Mouse (Mus musculus): ENCODE measurements around the gene Clasp2.

DNA sequence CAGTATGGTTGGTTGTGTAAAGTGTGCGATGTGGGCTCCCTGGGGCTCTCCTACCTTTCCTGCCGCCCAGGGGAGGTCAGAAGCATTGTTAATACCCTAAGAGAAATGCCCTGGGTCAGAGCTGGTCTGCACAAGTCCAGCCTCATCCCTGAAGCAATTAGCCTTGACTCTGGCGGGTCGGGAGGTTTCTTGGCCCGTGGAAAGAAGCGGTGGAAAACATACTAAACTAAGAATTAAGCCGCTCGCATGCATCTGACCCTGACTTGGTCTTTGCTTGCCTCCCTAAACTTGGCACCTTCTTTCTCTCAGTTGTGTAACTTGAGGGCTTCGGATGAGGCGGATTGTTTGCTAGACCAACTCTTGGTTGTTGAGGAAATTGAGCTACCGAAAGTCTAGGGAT, 191.2 kb downstream of the Clasp2 start:
- TF ChIP-seq POLR2A (IDR thresholded peaks at IDR 0.05; ENCODE audit: low read depth, low read length) (no peak), CTCF (IDR thresholded peaks at IDR 0.05; ENCODE audit: extremely low read depth, insufficient read length, insufficient replicate concordance, low read depth, low read length) (no peak)

Measured in small intestine, adult 2 months (tissue).